Mouse (Mus musculus): ENCODE results near the gene Spop.

GRCm38 (mm10) chr11:95504271-95504731 lies 90.4 kb downstream of the Spop start:
- TF ChIP-seq POLR2A (IDR thresholded peaks at IDR 0.05; ENCODE audit: control insufficient read depth, low read depth, low read length): no peak
- TF ChIP-seq CTCF (IDR thresholded peaks at IDR 0.05; ENCODE audit: control insufficient read depth, insufficient read depth, insufficient replicate concordance, low read depth, low read length): no peak
